Mouse (Mus musculus): ENCODE measurements around the gene Nfatc4. TPM values are rescaled to one million over a fixed set of nuclear protein-coding genes. Genes with fewer than 3 reads are reported as not detected.

Gene Nfatc4
- polyA plus RNA-seq (2016; fragmentation: Nextera tagmentation; extraction: Ambion mirVana), result 94.5 and 113 TPM in 2 replicates

DNA sequence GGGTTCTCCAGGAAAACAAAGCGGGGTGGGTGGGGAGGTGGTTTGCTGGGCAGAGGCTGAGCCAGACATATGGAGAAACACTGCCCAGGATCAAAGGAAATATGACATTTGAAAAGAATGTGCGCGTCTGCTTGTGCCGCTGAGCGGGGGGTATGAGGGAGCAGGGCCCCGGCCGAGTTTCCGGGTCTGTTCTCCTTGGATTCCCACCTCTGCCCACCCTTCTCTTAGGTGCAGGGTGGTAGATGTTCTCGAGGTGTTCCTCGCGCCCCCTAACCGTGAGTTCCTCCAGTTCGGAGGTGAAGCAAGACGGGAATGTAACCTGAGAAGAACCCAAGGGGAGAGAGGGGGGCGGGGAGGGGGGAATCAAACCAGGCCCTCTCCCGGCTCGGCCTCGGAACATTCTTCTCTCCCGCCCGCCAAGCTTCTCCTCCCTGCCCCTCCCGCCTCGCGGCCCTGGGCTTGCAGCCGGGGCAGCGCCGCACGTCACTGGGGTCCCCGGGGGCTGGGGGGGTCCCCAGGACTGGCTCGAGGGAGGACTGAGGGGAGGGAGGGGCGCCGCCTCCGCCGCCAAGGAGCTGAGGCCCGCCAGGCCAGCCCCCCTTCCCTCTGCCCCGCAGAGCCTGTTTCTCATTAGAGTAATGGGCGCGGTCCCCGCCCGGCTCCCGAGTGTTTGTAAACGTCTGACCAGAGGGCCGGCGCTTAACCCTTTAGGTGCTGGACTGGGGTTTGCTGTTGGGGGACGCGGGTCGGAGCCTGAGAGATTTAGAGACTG is at the start of gene Nfatc4:
Gene Nfatc4, plus strand, starts transcription at position 154 of the 772 bp plus-strand sequence.
- Histone ChIP-seq H3K27me3 (replicated peaks; ENCODE audit: low read depth, poor library complexity, severe bottlenecking) (peaks cover 28% of the 10 kb centered on the region), H3K36me3 (replicated peaks) (peaks cover 20% of the 10 kb centered on the region), H3K4me1 (peaks cover 55% of the 10 kb centered on the region), H3K9me3 (no peaks in the 10 kb centered on the region), H3K4me3 (peak within 1 kb of the TSS; percentile 83), H3K27ac (replicated peaks) (peak within 1 kb of the TSS; percentile 98)
- DNase-seq (ENCODE audit: low spot score), result peak; percentile 98
- WGBS, result under 1% methylated on average over 46 of the region's 46 CpGs

DNA sequence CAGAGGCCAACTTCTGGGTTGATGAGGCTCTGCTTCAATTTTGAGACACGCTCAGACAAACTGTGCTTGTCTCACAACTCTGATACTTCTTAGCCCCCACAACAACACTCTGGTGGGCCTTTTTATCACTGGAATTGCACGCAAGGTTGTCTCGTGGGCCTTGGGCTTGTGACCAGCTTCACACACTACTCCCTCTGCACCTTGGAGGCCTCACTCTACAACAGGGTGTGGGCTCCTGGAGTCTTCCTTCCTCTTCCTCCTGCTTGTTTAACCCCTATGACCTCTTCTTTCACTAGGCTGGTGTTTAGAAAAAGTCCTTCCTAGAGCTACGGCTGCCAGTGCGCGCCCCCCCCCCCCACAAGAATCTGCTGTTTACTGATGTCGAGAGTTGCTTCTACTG is 46.2 kb upstream of the Nfatc4 start:
- 54% methylated on average over 7 of the region's 7 CpGs for WGBS
- H3K4me3 ChIP-seq, result no peak overlapping the region
- peaks cover 27% of the 10 kb centered on the region for H3K4me1 ChIP-seq
- H3K27me3 ChIP-seq (replicated peaks; ENCODE audit: low read depth, poor library complexity, severe bottlenecking), result peaks cover 44% of the 10 kb centered on the region
- DNase-seq (ENCODE audit: low spot score), result no peak
- no peaks in the 10 kb centered on the region for H3K9me3 ChIP-seq
- H3K27ac ChIP-seq (replicated peaks), result no peak overlapping the region
- H3K36me3 ChIP-seq (replicated peaks), result peaks cover 17% of the 10 kb centered on the region

DNA sequence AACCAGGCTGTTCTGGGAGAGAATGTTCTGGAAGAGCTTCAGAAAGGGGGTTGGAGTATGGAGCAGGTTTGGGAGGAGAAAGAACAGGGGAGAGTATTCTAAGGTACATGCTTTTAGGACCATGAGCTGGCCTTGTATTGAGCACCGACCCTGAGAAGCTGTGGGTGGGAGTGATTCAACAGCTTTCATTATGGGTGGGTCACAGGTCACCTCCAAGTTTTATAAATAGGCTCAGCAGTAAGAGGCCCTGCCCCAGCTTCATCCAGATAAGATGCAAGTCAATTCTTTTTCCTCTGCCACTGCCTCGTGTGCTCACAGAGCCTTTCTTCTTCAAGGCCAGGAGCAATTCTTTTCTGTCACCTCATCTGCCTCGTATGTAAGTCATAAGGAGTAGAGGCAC is 45.8 kb upstream of the Nfatc4 start:
- peaks cover 17% of the 10 kb centered on the region for H3K36me3 ChIP-seq (replicated peaks)
- DNase-seq (ENCODE audit: low spot score), result no peak
- peaks cover 31% of the 10 kb centered on the region for H3K4me1 ChIP-seq
- H3K9me3 ChIP-seq, result no peaks in the 10 kb centered on the region
- H3K27me3 ChIP-seq (replicated peaks; ENCODE audit: low read depth, poor library complexity, severe bottlenecking), result peaks cover 45% of the 10 kb centered on the region
- 51% methylated on average over 3 of the region's 3 CpGs for WGBS
- H3K27ac ChIP-seq (replicated peaks), result no peak overlapping the region
- H3K4me3 ChIP-seq, result no peak overlapping the region

DNA sequence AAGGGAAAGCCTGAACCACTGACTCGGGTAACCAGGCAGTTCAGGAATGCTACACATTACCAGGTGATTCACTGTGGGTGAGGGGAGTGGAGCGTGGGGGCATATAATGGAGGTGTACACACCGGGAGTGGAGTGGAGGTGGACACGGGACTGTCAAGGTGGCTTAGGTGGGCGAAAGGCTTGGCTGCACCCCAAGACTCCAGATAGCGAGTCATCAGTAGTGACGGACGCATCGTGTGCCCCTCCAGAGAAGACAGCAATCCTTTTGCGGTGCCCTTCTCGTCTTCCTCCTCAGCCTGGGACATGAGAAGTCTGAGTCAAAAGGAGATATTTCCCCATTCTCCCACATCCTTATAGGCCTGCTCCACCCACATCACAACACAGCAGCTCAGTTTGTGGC is 45.1 kb upstream of the Nfatc4 start:
- DNase-seq (ENCODE audit: low spot score), result no peak
- peaks cover 17% of the 10 kb centered on the region for H3K36me3 ChIP-seq (replicated peaks)
- no peak overlapping the region for H3K27ac ChIP-seq (replicated peaks)
- no peak overlapping the region for H3K4me3 ChIP-seq
- peaks cover 38% of the 10 kb centered on the region for H3K4me1 ChIP-seq
- WGBS, result 90% methylated on average over 11 of the region's 11 CpGs
- H3K27me3 ChIP-seq (replicated peaks; ENCODE audit: low read depth, poor library complexity, severe bottlenecking), result peaks cover 47% of the 10 kb centered on the region
- no peaks in the 10 kb centered on the region for H3K9me3 ChIP-seq

DNA sequence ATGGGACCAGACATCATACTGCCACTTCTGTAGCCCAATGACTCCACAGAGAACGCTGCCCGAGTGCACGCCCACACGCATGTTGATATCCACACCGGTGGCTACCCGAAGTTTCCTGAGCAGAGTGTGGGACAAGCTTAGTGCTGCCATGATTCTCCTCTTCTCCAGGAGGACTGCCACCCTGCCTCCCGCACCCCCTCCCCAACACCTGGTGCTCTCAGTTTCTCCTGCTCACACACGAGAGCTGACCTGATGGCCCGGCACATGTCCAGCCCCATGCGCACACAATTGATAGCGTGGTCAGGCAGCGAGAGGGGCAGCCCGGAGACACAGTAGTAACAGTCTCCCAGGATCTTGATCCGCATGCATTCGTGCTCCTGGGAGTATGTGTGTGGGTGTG is 44.3 kb upstream of the Nfatc4 start:
- peaks cover 17% of the 10 kb centered on the region for H3K36me3 ChIP-seq (replicated peaks)
- no peaks in the 10 kb centered on the region for H3K9me3 ChIP-seq
- no peak overlapping the region for H3K27ac ChIP-seq (replicated peaks)
- WGBS, result 91% methylated on average over 15 of the region's 15 CpGs
- H3K27me3 ChIP-seq (replicated peaks; ENCODE audit: low read depth, poor library complexity, severe bottlenecking), result peaks cover 50% of the 10 kb centered on the region
- peaks cover 46% of the 10 kb centered on the region for H3K4me1 ChIP-seq
- no peak overlapping the region for H3K4me3 ChIP-seq
- DNase-seq (ENCODE audit: low spot score), result no peak

DNA sequence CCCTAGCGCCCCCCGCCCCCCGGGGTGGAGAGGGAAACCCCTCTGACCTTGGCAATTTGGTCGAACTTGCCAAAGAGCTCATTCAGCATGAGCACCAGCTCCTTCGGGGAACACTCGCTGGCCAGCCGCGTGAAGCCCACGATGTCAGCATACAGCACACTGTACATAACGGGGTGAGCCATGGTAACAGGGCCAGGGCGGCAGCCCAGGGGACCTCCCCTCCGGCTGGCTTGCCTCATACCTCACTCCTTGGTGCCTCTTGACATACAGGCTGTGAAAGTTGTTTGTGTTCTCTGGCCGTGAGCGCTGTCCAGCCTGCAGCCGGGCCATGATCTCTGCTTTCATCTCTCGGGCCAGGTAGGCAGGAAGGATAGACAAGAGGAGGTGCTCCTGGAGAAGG is 43.3 kb upstream of the Nfatc4 start:
- 63% methylated on average over 16 of the region's 16 CpGs for WGBS
- no peak for DNase-seq (ENCODE audit: low spot score)
- H3K4me3 ChIP-seq, result no peak overlapping the region
- H3K4me1 ChIP-seq, result peaks cover 54% of the 10 kb centered on the region
- peaks cover 17% of the 10 kb centered on the region for H3K36me3 ChIP-seq (replicated peaks)
- H3K27me3 ChIP-seq (replicated peaks; ENCODE audit: low read depth, poor library complexity, severe bottlenecking), result peaks cover 57% of the 10 kb centered on the region
- no peaks in the 10 kb centered on the region for H3K9me3 ChIP-seq
- no peak overlapping the region for H3K27ac ChIP-seq (replicated peaks)

DNA sequence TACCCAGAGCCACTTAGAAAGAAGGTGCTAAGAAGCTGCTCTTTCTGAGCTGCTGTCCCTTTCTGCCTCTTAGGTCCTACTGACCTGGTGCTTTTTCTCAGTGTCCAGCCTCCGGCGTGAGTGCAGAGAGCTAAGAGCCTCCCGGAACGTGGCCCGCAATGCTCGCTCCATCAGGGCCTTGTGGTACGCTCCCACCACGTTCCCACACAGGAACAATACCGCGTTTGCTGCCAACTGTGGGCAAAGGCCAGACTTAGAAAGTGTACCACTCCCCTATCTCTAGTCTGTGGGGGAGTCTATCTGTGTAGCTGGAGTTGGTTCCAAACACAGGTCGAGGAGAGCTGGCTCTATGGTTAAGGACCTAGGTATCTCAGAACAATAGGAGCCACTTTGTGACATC is 42.2 kb upstream of the Nfatc4 start:
- H3K27me3 ChIP-seq (replicated peaks; ENCODE audit: low read depth, poor library complexity, severe bottlenecking), result peaks cover 62% of the 10 kb centered on the region
- 83% methylated on average over 11 of the region's 11 CpGs for WGBS
- H3K4me1 ChIP-seq, result peaks cover 54% of the 10 kb centered on the region
- 0 out of 2 replicates have a peak overlapping the region, but pooled peaks have one; percentile 45 for H3K27ac ChIP-seq (replicated peaks)
- no peaks in the 10 kb centered on the region for H3K9me3 ChIP-seq
- H3K4me3 ChIP-seq, result peak overlapping the region; percentile 41; the same call in 1 of the 2 replicates
- no peak for DNase-seq (ENCODE audit: low spot score)
- H3K36me3 ChIP-seq (replicated peaks), result peaks cover 13% of the 10 kb centered on the region

DNA sequence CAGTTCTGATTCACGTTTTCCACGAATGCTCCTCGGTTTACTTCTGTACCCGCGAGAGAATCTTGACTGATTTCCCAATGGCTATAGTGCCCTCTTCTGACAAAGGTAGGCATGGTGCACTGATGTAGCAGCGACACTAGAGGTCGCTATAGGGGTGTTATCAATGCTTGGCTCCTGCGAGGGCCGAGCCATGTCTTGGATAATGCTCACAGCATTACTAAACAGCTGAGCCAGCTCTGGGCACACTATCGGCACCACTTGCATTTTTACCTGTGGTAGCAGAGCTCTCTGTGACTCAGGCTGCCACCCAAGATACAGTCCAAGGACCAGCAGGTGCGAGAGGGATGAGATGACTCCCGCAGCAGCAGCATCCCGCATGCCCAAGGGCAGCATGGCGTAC is 41.6 kb upstream of the Nfatc4 start:
- WGBS, result 13% methylated on average over 14 of the region's 14 CpGs
- peaks cover 52% of the 10 kb centered on the region for H3K4me1 ChIP-seq
- H3K27ac ChIP-seq (replicated peaks), result peak overlapping the region; percentile 45; the same call in 1 of the 2 replicates
- DNase-seq (ENCODE audit: low spot score), result peak; percentile 77
- peaks cover 67% of the 10 kb centered on the region for H3K27me3 ChIP-seq (replicated peaks; ENCODE audit: low read depth, poor library complexity, severe bottlenecking)
- no peaks in the 10 kb centered on the region for H3K9me3 ChIP-seq
- H3K36me3 ChIP-seq (replicated peaks), result peaks cover 18% of the 10 kb centered on the region
- H3K4me3 ChIP-seq, result peak overlapping the region; percentile 41

DNA sequence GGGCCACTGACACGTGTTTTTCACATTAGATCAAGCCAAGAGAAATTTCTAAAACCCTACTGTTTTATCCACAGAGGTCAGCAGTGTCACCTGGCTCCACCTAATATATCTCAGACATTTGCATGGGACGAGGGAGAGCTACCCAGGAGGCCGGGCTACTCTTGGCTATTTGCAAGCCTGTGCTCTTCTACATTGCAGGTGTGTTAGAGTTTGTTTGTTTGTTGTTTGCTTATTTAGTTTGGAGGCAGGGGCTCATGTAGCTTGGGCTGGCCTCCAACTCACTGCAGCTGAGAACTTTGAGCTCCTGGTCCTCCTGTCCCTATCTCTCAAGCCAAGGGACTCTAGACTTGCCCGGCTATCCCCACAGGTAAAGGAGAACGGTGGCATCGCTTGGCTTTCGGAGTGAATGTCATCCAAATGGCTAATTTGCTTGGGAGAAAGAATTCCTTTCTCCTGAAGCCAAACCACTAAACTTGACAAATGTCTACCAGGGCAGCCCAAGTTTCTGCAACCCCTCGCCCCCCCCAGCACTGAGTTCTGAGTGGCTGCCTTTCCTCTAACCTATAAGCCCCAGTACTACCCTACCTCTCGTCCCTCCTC is 40.5 kb upstream of the Nfatc4 start:
- DNase-seq (ENCODE audit: low spot score), result no peak
- Histone ChIP-seq H3K4me3 (peak overlapping the region; percentile 60), H3K9me3 (no peaks in the 10 kb centered on the region), H3K36me3 (replicated peaks) (peaks cover 18% of the 10 kb centered on the region), H3K27ac (replicated peaks) (peak overlapping the region; percentile 76), H3K27me3 (replicated peaks; ENCODE audit: low read depth, poor library complexity, severe bottlenecking) (peaks cover 79% of the 10 kb centered on the region), H3K4me1 (peaks cover 40% of the 10 kb centered on the region)
- WGBS, result 41% methylated on average over 9 of the region's 9 CpGs

DNA sequence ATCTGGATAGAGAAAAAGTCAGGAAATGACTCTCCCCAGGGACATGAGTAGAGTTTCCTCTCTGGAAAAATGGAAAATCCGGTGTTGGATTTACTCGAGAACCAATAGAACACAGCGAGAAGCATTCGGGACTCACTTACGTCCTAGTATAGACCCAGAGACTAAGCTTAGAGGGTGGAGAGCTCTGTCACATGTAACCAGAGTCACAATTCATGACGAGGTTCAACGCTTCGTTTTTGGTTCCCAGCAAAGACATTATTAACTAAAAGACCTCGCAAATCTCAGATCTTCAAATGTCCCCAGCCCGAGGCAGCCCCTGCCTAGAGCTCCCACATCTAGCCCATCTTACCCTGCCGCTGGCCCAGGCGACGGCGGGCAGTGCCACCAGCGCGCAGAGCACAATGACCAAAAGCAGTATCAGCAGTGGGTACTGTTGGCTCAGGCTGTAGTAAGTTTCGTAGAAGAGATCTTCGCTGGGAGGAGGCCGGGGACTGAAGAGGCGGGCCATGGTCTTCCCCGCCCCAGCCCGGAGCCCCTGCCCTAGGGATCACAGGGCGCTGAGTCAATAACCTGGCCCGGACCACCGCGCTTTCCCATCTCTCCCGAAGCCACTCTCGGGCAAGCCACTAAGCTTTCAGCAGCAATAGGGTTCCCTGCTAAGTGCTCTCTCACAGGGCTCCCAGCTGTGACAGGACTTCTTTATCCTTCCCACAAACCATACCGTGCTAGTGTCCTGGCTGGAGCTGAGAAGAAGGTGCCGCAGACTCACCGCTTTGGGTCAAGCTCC is 39.6 kb upstream of the Nfatc4 start:
- Histone ChIP-seq H3K9me3 (no peaks in the 10 kb centered on the region), H3K36me3 (replicated peaks) (peaks cover 14% of the 10 kb centered on the region), H3K4me3 (peak overlapping the region; percentile 60), H3K27ac (replicated peaks) (peak overlapping the region; percentile 79), H3K27me3 (replicated peaks; ENCODE audit: low read depth, poor library complexity, severe bottlenecking) (peaks cover 88% of the 10 kb centered on the region), H3K4me1 (peaks cover 45% of the 10 kb centered on the region)
- WGBS, result under 1% methylated on average over 31 of the region's 31 CpGs
- peak; percentile 63 for DNase-seq (ENCODE audit: low spot score)

DNA sequence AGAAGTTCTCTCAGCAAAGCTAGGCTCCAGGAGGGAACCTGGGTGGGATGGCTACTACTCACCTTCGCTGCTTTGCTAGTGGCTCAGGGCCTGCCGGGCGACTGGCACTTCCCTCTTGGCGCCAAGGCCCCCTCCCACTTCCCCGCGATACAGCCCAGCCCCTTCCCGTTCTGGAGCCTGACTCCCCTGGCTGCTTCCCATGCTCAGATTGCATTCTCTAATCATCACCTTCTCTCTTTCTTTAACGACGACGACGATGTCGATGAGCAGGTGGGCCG is 39.0 kb upstream of the Nfatc4 start, which contains the start of gene Adcy4:
Gene Adcy4, minus strand, starts transcription at position 138 of the 278 bp plus-strand sequence.
- 5% methylated on average over 13 of the region's 13 CpGs for WGBS
- Histone ChIP-seq H3K4me3 (peak within 1 kb of the TSS; percentile 60), H3K9me3 (no peaks in the 10 kb centered on the region), H3K27ac (replicated peaks) (peak within 1 kb of the TSS; percentile 79), H3K36me3 (replicated peaks) (peaks cover 14% of the 10 kb centered on the region), H3K4me1 (peaks cover 50% of the 10 kb centered on the region), H3K27me3 (replicated peaks; ENCODE audit: low read depth, poor library complexity, severe bottlenecking) (peaks cover 93% of the 10 kb centered on the region)
- DNase-seq (ENCODE audit: low spot score), result no peak

DNA sequence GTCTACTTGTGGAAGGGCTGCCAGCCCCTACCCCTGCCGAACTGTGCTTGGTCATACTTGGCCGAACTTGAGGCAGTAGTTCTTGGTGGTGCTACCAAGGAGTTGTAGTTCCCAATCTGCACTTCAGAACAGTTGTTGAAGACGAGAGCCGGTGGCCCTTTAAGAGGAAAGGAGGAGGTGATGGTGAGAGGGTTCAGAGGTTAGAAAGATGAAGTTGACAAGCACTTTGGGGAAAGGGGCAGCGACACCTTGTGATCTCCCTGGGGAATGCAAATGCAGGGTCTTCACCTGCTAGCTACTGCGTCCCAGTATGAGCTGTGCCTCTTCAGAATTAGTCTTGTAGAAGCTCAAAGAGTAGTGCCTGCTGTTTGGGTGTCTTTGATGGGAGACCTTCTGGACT is 37.7 kb upstream of the Nfatc4 start:
- Histone ChIP-seq H3K4me1 (peaks cover 51% of the 10 kb centered on the region), H3K27me3 (replicated peaks; ENCODE audit: low read depth, poor library complexity, severe bottlenecking) (peaks cover 98% of the 10 kb centered on the region), H3K9me3 (no peaks in the 10 kb centered on the region), H3K36me3 (replicated peaks) (0 out of 2 replicates have a peak, but pooled peaks cover 6% of the 10 kb centered on the region), H3K4me3 (no peak overlapping the region), H3K27ac (replicated peaks) (no peak overlapping the region)
- no peak for DNase-seq (ENCODE audit: low spot score)
- 25% methylated on average over 6 of the region's 6 CpGs for WGBS

Measured in embryonic facial prominence, embryonic 10.5 days (tissue).